Mouse (Mus musculus) stomach, embryonic 16.5 days (tissue): ENCODE results near the gene Gm3149. TPM values are rescaled to one million over a fixed set of nuclear protein-coding genes. Genes with fewer than 3 reads are reported as not detected.
"Not testable (repeated sequence)": the region's sequence is repeated elsewhere in the genome, so short reads cannot be mapped to it uniquely, and the experiment has no call there.

Experiments used
- ATAC-seq: fragments of 200-750 bp; cut with Nextera tagmentation; 2 replicates; pipeline ENCODE4 v1.8.0; 2017; ENCODE audit warnings: moderate number of reproducible peaks, moderate TSS enrichment; ENCODE audit not compliant: insufficient read depth, low FRiP score
- H3K27ac ChIP-seq: fragments of 300-500 bp; sonication (generic); 2 replicates; pipeline ENCODE4 v1.5.1; 2014; ENCODE audit warnings: low read length
- H3K27me3 ChIP-seq: fragments of 300-500 bp; sonication (generic); 2 replicates; pipeline ENCODE4 v1.6.1; 2014; ENCODE audit warnings: low read length, control low read depth, mixed read lengths; ENCODE audit not compliant: control insufficient read depth, insufficient read depth
- H3K36me3 ChIP-seq: fragments of 300-500 bp; sonication (generic); 2 replicates; pipeline ENCODE4 v1.6.1; 2014; ENCODE audit warnings: low read length; ENCODE audit not compliant: control insufficient read depth, insufficient read depth
- H3K4me1 ChIP-seq: fragments of 300-500 bp; sonication (generic); 2 replicates; pipeline ENCODE4 v1.6.1; 2014; ENCODE audit warnings: low read length, control low read depth, mixed read lengths; ENCODE audit not compliant: control insufficient read depth, insufficient read depth
- H3K4me2 ChIP-seq: fragments of 300-500 bp; sonication (generic); 2 replicates; pipeline ENCODE4 v1.6.1; 2014; ENCODE audit warnings: low read depth, low read length, mixed read lengths
- H3K4me3 ChIP-seq: fragments of 300-500 bp; sonication (generic); replicated peaks from 2 replicates; pipeline ENCODE4 v1.5.1; 2014; ENCODE audit warnings: mild to moderate bottlenecking, low read length
- H3K9ac ChIP-seq: fragments of 300-500 bp; sonication (generic); 2 replicates; pipeline ENCODE4 v1.6.1; 2014; ENCODE audit warnings: low read length
- H3K9me3 ChIP-seq: fragments of 300-500 bp; sonication (generic); replicated peaks from 2 replicates; pipeline ENCODE4 v1.6.1; 2016; ENCODE audit warnings: low read length, control low read depth; ENCODE audit not compliant: control insufficient read depth
- WGBS: fragments of 180-500 bp; shearing (Covaris S2); extraction: QIAGEN DNeasy Blood & Tissue Kit; methylation state at CpG from one replicate; pipeline ENCODE4 v1.1.7; 2014; 5-methylcytosine and 5-hydroxymethylcytosine counted together
- polyA plus RNA-seq: library from polyadenylated mRNA; unstranded; fragments of >200 nt; fragmentation: Nextera tagmentation; extraction: Ambion mirVana; gene quantifications from 2 replicates; pipeline ENCODE4 v1.2.1, GENCODE M21; 2015

Gene Gm3149
- not detected in 2 replicates for polyA plus RNA-seq

GRCm38 (mm10) chr14:4316983-4317382 lies at the start of gene Gm3149:
Gene Gm3149, plus strand, starts transcription at chr14:4317283.
- not testable (repeated sequence) for H3K27ac ChIP-seq, H3K4me3 ChIP-seq, H3K9me3 ChIP-seq, H3K4me1 ChIP-seq, H3K27me3 ChIP-seq, H3K4me2 ChIP-seq, ATAC-seq, H3K36me3 ChIP-seq, H3K9ac ChIP-seq
- no CpG with 5 or more reads among the region's 1 CpGs for WGBS

GRCm38 (mm10) chr14:4269238-4269950 lies 47.7 kb upstream of the Gm3149 start:
- H3K36me3 ChIP-seq, ATAC-seq, H3K4me3 ChIP-seq, H3K4me1 ChIP-seq, H3K9ac ChIP-seq, H3K27ac ChIP-seq, H3K27me3 ChIP-seq, H3K9me3 ChIP-seq, H3K4me2 ChIP-seq: not testable (repeated sequence)
- WGBS = 69% methylated on average over 2 of the region's 2 CpGs

GRCm38 (mm10) chr14:4279828-4280227 lies 37.3 kb upstream of the Gm3149 start:
- 73% methylated on average over 2 of the region's 3 CpGs for WGBS
- H3K4me3 ChIP-seq, H3K27ac ChIP-seq, H3K27me3 ChIP-seq, H3K9me3 ChIP-seq, ATAC-seq, H3K4me1 ChIP-seq, H3K4me2 ChIP-seq, H3K9ac ChIP-seq, H3K36me3 ChIP-seq: not testable (repeated sequence)

GRCm38 (mm10) chr14:4334476-4335080 lies 17.5 kb downstream of the Gm3149 start, which contains the start of gene 2610042L04Rik:
Gene 2610042L04Rik, plus strand, starts transcription at chr14:4334763.
- not testable (repeated sequence) for ATAC-seq, H3K36me3 ChIP-seq, H3K27me3 ChIP-seq, H3K4me1 ChIP-seq, H3K9me3 ChIP-seq, H3K27ac ChIP-seq
- 3% methylated on average over 19 of the region's 48 CpGs for WGBS
- H3K4me3 ChIP-seq = peak within 1 kb of the TSS; percentile 34
- peak within 1 kb of the TSS; percentile 43; the same call in 1 of the 2 replicates for H3K9ac ChIP-seq
- H3K4me2 ChIP-seq = peak within 1 kb of the TSS; percentile 59

GRCm38 (mm10) chr14:4335506-4335905 lies 18.4 kb downstream of the Gm3149 start:
- not testable (repeated sequence) for H3K4me2 ChIP-seq, H3K9me3 ChIP-seq, H3K36me3 ChIP-seq, H3K27me3 ChIP-seq, H3K4me1 ChIP-seq, ATAC-seq, H3K27ac ChIP-seq, H3K4me3 ChIP-seq, H3K9ac ChIP-seq
- WGBS = 6% methylated on average over 6 of the region's 8 CpGs

GRCm38 (mm10) chr14:4368991-4369390 lies 51.9 kb downstream of the Gm3149 start:
- H3K27ac ChIP-seq, H3K4me1 ChIP-seq, ATAC-seq, H3K27me3 ChIP-seq, H3K4me2 ChIP-seq, H3K9ac ChIP-seq, H3K9me3 ChIP-seq, H3K36me3 ChIP-seq, H3K4me3 ChIP-seq: not testable (repeated sequence)
- WGBS = 83% methylated on average over 3 of the region's 3 CpGs

- H3K4me1 ChIP-seq, H3K9ac ChIP-seq, H3K9me3 ChIP-seq, H3K36me3 ChIP-seq, ATAC-seq, H3K4me3 ChIP-seq, H3K27ac ChIP-seq, H3K4me2 ChIP-seq, H3K27me3 ChIP-seq: not testable (repeated sequence)
- WGBS = 71% methylated on average over 3 of the region's 3 CpGs
Observed at GRCm38 (mm10) chr14:4369691-4370090, 52.6 kb downstream of the Gm3149 start.

Other genes with a start within 250 kb of the Gm3149 start
- not detected in 2 replicates for gene Gm3115, start 233.2 kb upstream of the Gm3149 start, polyA plus RNA-seq
- 0.36 and 0.77 TPM in 2 replicates for gene Gm8108, start 206.8 kb upstream of the Gm3149 start, polyA plus RNA-seq
- not detected in 2 replicates for gene Gm3127, start 152.3 kb upstream of the Gm3149 start, polyA plus RNA-seq
- 0.29 TPM in 1 of 2 replicates, not detected in the other for gene Gm2974, start 134.7 kb upstream of the Gm3149 start, polyA plus RNA-seq
- not detected in 2 replicates for gene Gm3138, start 67.7 kb upstream of the Gm3149 start, polyA plus RNA-seq
- gene 2610042L04Rik, start 17.5 kb downstream of the Gm3149 start, polyA plus RNA-seq = 0.15 TPM in 1 of 2 replicates, not detected in the other
- gene Gm3159, start 80.2 kb downstream of the Gm3149 start, polyA plus RNA-seq = not detected in 2 replicates
- gene Gm3164, start 98.2 kb downstream of the Gm3149 start, polyA plus RNA-seq = not detected in 2 replicates
- gene Gm3173, start 113.7 kb downstream of the Gm3149 start, polyA plus RNA-seq = not detected in 2 replicates
- not detected in 2 replicates for gene Gm3182, start 164.5 kb downstream of the Gm3149 start, polyA plus RNA-seq
- gene Gm3047, start 238.1 kb downstream of the Gm3149 start, polyA plus RNA-seq = not detected in 2 replicates